Mouse (Mus musculus) heart, adult 18-20 months (tissue): ENCODE data around the gene Gpx6. TPM values are rescaled to one million over a fixed set of nuclear protein-coding genes. Genes with fewer than 3 reads are reported as not detected.
A peak's percentile ranks its signal among the peaks of the same experiment; 100 is the strongest.

Experiments used
- DNase-seq, 2 experiments: peaks; one replicate each; pipeline ENCODE4 v3.0.0; 2021 to 2022; ENCODE audit warnings: mixed read lengths in 1 of 2
- long read RNA-seq, 2 experiments: library from polyadenylated mRNA; stranded (forward); transcript quantifications; one replicate each; pipeline ENCODE4 v2.0.0; 2021
- total RNA-seq, 2 experiments: library from RNA; stranded (reverse); gene quantifications; 2 replicates each; pipeline ENCODE4 v1.2.3; 2021

Gpx6 gene
- not detected for total RNA-seq
- long read RNA-seq, experiment 1, result 0 reads
- long read RNA-seq, experiment 2, result 0 reads

DNA sequence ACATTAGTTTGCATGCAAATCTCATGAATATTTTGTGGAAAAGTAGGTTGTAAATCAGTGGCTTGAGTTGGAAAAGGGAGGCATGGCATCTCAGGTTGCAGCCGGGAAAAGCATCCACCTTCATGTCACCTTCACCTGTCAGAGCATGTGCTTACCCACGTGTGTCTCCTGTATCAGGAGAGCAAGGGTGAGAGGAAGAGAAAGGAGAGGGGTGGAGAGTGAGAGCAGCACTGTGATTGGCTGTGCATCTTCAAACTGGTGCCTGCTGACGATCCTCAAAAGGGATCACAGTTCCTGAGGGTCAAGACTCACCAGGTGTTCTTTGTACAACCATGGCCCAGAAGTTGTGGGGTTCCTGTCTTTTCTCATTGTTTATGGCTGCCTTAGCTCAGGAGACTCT, at the start of gene Gpx6:
TSS of gene Gpx6 (plus strand) at position 200 of the 400 bp plus-strand sequence.
- no peak for DNase-seq

DNA sequence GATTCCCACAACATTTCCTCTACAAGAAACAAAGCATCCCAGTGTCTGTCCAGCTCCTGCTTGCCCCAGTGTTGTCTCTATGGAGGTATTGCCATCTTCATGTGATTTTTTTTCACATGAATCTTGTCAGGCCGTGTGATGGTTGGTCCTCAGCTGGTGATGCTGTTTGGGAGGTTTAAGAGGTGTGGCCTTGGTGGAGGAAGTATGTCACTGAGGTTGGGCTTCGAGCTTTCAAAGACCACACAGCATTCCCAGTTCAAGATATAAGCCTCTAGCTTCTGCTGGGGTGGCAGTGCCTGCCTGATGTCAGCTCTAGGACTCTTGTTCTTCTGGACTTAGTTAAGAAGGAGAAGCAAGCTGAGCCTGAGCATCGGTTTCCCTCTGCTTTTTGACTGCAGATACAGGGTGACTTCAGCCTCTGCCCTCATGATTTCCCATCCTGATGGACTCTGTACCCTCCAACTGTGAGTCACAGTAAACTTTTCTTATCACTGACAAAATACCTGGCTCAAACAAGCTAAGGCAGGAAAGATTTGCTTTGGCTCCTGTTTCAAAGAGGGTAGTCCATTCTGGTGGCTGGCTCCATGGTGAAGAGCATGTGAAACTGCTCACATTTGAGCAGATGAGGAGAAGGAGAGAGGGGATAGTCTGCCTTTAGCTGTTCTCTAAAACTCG, 49.0 kb upstream of the Gpx6 start:
- DNase-seq, result no peak

DNA sequence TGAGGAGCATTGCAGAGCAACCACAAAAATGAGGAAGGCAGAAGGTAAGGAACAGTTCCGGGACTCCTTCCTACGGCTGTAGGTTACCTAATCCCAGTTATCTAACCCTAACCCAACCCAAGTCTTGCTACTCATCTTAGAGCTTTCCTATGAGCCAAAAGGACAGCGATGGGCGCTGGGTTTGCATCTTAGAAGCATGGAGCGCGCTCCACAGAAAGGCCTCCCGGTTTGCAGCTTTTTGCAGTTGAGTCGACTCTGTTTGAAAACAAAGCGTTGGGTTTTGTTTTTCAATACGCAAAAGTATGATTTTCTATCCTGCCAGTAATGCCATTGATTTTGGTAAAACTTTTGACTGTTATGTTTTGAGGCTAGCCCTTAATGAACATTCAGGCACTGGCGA, 48.0 kb upstream of the Gpx6 start:
- no peak for DNase-seq

DNA sequence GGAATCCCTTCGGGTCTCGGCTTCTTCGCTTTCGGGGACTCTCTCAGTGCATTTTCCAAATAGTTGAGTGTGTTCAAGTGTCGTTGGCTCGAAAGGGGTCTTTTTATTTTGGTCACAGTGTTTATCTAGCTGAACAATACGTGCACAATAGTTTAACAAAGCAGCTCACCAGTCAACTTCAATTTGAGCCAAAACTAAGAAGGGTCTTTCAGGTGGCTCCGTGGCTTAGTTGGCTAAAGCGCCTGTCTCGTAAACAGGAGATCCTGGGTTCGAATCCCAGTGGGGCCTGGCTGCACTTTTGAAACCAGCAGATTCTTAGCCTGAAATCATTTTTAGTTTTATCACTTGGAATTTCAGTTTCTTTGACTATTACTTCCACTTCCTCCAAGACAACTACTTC, 47.6 kb upstream of the Gpx6 start:
- peak in 1 of 2 experiments; percentile 35 for DNase-seq

DNA sequence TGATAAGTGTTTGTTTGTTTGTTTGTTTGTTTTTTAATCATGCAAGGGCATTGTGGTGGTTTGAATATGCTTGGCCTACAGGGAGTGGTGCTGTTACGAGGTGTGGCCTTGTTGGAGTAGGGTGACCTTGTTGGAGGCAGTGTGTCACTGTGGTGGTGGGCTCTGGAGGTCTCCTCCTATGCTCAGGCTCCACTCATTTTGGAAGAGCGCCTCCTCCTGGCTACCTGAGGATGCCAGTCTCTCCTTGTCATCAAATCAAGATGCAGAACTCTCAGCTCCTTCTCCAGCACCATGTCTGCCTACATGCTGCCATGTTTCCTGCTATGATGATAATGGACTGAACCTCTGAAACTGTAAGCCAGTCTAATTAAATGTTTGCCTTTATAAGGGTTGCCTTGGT, 46.2 kb upstream of the Gpx6 start:
- DNase-seq, result no peak

DNA sequence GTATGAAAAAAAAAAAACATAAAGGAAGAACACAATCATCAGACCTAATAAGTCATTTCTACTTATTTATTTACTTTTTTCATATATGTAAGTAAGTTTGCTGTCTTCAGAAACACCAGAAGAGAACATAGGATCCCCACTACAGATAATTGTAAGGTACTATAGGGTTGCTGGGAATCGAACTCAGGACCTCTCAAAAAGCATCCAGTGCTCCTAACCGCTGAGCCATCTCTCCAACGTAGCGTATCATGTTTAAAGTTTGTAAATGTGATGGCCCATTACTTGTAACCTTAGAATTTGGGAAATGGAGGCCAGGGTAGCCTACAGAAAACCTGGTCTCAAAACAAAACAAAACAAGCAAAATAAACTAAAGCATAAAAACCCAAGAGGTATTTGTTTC, 44.4 kb upstream of the Gpx6 start:
- DNase-seq, result no peak

DNA sequence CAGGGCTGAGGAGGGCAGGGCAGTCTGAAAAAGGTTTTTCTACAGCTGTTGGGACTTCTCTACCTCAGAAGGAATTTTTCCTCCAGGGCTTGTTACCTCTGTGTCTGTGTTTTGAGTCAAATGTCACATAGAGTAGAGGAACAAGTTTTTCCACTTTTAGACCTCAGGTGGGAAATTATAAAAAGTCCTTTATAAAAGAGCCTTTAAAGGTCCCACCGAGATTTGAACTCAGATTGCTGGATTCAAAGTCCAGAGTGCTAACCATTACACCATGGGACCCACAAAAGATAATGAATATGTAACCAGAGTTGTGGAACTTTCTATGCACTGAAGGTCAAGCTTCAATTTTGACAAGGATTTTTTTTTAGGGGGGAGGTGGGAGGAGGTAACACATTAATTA, 43.7 kb upstream of the Gpx6 start:
- DNase-seq, result no peak

DNA sequence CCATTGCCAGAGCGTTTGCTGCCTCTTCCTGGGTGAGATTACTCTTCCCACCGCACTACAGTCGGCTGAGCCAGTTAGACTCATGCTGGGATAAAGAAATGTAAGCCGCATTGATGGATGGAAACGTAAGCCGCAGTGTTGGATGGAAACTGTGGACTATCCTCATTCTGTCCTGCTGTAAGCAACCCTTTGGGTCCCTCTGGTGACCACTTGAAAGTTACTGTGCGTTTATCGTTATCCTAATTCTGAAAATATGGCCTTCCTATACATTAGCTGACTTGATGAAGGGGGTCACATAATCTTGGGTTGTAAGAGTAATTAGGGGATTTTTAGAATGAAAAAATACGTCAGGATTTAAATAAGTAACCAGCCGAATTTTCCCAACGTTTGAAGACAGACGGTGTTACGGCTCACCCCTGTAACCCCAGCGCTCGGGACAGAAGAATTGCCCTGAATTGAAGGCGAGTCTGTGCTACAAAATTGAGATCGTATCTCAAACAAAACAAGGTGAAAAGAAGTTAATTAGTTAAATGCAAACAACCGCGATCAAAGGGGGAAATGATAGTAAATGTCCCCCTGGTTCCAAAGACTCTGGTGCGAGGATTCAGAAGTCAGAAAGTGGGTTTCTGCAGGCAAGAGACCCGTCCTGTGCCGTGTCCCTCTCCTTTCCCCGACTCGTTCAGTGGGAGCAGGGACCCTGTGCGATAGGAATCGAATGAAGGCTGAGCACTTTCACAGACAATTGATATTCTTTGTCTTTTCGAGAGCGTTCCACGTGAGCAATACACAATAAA, 36.7 kb upstream of the Gpx6 start:
- peak in 1 of 2 experiments; percentile 41 for DNase-seq

DNA sequence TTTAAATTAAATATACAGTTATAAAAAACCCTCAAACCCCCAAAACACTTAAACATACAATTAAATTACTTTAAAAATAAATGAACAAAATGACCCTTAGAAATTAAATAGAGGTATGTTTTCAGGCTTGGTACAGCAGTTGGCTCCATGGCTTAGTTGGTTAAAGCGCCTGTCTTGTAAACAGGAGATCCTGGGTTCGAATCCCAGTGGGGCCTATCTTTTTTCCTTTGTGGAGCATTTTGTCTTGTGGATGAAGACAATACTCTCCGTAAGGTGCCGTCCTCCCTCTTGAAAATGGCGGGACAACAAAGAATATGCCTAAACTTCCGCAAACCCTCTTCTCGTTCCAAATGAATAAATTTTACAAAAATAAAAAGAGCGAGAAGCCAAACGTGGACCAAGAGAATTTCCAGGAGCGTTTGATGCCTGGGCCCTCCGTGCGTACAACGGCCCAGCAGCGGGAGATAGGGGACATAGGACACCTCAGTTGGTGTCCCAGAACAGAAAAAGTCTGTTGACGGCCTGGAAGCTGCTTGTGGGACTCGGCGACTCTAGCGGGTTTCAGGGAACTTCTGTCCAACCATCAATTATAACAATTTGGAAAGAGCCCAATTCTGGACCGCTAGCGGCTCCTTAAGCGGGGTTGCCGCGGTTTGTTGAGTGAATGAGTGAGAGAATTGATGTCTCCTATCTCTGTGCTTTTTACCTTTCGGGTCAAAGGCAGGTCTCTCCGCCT, 35.9 kb upstream of the Gpx6 start:
- DNase-seq, result peak; percentile 84 to 90

DNA sequence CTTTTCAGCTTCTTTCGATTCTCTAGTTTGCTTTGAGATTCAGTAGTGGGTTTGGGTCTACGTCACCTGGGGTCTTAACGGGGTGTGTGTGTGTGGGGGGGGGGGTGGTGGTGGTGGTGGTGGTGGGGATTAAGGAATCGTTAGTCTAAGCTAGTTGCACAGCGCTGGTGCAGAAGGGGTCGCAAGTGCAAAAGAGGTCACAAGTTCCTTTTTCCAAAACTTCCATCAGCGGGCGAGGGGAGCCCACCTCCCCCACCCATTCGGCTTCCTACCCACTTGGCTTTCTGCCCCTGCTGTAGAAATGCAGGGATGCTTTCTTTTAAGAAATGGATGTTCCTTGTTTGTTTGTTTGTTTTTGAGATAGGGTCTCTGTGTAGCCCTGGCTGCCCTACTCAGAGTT, 35.4 kb upstream of the Gpx6 start:
- no peak for DNase-seq

DNA sequence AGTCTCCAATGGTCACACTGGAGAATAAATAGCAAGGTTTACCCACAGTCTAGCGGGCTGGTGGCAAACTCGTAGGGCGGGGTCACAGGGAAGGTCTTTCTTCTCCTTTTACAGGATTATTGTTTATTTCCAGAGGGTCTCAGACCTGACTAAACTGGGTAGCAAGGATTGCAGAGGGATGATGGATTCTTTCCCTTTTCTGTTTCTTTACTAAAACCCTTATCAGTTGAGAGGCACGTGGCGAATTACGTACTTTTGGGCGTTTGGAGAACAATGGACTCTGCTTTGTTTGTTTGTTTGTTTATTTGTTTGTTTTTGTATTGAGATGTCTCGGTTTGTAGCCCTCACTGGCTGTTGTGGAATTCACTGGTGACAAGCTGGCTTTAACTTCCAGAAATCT, 32.8 kb upstream of the Gpx6 start:
- DNase-seq, result no peak

DNA sequence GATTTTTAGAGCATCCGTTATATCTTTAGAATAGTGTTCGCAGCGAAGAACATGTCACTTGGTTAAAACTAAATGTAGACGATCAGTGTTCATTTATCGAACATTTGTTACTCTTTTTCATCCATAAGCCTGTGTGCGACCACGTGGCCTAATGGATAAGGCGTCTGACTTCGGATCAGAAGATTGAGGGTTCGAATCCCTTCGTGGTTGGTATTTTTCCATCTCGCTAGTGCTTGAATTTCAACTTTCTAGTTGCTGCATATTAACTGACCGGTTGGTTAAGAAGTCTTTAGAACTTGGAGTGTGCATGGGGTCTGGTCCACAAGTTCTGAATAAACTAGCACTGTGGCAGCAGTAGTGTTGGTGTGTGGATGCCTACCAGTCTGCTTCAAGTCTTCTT, 32.4 kb upstream of the Gpx6 start:
- DNase-seq, result peak; percentile 89 to 96

DNA sequence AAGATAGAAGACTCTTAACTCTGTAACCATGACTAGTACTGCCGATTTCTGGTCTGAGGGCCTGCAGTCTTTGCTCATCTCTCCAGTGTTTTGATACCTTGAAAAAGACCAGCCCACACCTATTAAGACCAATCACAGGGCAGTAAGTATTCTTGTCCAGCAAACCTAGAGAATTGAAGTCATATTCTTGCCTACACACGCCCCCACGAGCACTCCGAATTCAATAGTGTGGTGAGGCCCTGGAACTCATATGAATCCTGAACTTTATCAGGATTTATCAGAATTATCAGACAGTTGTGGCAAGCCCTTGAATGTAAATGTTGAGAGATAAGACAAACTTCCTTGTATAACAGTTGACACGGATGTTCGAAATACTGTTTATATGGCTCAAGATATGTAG, 19.3 kb upstream of the Gpx6 start, which contains the start of gene Gpx5:
TSS of gene Gpx5 (minus strand) at position 101 of the 400 bp plus-strand sequence.
- no peak for DNase-seq

DNA sequence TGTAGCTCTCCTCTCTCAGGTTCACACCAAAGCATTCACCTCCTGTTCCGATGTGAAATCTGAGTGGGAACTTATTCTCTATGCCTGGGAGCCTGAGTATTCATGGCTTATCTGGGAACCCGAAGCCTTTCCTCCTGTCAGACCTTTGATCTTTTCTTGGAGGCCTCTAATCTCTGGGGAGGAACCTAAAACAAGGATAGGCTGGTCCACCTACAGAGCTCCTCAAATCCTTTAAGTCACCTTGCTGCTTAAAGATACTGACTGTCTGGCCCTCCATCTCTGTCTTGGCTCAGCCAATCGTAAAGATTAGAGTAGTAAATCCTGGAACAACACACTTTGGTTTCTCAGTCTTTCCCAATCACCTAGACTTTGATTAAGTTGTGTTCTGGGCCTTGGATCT, 13.4 kb upstream of the Gpx6 start:
- DNase-seq, result no peak

DNA sequence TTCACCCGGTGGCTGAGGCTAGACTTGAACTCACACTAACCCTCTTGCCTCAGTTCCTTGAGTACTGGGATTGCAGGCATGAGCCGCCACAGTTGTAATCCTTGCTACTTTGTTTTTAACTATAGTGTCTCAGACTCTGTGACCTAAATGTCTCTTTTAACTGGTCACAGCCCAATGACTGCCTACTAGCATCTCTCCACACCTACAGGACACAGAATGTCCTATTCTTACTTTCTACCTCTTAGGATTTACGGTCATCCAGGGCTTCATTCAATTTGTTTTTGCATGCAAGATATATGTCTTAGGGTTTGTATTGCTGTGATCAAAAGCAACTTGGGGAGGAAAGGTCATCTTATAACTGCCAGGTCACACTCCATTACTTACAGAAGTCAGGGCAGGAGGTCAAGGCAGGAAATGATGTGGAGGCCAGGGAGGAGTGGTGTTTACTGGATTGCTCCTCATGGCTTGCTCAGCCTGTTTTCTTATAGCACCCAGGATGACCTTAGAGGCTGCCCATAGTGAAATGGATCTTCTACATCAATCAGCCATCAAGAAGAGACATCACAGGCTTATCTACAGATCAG, 7.3 kb upstream of the Gpx6 start:
- no peak for DNase-seq

DNA sequence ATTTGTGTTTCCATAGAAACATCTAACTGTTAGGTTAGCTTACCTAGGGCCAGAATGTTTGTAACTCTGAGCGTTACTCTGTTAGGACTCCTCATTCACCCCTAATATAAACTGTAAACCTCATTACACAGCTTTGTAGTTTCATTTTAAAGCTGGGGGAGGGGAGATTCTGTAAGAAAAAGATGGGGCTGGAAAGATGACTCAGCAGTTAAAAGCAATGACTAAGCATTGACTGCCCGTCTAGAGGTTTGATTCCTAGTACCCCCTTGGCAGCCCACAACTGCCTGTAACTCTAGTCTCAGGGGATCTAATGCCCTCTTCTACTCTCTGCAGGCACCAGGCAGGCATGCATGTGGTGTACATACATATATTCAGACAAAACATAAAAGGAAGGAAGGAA, 2.1 kb upstream of the Gpx6 start:
- no peak for DNase-seq

DNA sequence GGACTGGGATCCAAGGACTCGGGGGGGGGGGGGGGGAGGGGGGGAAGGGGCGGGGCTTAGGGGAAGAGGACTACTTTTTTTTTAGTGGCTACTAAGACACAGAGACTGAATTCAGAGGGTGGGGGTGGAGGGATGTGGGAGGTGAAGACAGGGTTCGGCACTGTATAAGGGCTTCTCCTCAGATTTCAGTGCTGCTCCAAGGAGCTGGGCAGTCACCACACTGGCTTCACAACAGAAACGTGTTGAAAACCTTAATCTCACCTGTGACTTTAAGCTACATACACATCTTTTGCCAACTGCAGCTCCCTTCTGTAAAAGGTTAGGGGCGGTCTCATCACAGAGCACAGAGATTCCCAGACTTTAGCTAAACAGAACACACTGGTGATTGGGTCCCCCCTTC, 929 bp downstream of the Gpx6 start:
- DNase-seq, result no peak

DNA sequence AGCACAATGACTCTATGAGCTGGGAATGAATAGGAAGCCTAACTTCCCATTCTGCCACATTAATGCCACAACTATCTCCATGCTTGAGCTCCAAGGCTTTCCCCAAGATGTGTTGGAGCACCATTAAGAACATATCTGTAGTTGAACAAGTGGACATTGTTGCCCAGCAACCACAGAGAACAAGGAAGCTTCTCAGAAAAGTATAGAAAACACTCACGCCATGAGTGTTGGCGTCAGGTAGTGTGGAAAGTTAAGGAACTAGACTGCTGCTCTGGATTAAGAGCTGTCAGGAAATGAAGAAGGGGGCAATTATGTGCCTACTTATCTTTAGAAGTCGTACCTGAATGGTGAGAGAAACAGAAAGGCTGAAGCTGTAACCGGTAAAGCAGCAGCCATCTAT, 2.0 kb downstream of the Gpx6 start:
- no peak for DNase-seq

DNA sequence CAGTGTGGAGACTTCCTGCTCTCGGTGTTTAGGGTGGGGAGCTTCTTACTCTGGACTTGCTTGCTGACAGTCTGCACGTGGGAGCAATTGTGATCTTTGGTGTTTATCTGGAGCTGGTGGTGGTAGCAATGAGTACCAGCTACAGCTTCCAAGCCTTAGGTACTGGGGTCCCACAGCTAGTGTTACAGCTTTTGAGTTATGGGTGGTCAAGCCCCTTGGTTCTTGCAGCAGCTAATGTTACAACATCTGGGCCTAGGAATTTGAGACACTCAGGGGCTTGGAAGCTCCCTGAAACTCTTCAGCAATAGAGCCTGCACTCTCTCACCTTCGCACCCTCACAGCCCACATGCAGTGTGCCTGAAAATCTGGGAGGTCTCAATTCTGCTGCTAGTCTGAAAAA, 8.3 kb downstream of the Gpx6 start:
- DNase-seq, result no peak

DNA sequence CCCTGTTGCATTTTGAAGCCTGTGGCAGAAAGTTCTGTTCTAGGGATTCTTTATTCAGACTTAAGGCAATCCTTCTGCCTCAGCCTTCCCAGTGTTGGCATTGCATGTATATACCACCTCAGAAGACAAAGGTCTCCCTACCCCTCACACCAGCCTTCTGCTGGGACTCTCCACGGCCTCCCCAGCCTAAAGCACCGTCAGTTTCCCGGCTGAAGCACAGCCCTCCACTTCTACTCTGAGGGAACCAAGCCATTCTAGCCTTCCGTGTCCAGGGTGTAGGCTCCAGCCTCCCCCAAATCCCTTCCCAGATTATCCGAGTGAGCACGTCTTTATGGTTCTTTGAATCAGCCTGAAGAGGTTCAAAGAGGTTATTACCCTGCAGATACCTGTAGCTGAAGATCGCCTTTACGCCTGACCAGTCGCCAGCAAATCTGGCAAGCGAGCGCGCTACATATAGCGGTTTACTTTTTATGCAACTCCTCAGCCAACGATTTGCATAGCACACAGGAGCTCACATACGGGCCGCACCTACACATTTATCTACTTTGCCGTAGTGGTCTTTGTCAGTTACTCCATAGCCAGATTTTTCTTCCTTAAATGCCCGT, 10.1 kb downstream of the Gpx6 start:
- DNase-seq, result no peak

DNA sequence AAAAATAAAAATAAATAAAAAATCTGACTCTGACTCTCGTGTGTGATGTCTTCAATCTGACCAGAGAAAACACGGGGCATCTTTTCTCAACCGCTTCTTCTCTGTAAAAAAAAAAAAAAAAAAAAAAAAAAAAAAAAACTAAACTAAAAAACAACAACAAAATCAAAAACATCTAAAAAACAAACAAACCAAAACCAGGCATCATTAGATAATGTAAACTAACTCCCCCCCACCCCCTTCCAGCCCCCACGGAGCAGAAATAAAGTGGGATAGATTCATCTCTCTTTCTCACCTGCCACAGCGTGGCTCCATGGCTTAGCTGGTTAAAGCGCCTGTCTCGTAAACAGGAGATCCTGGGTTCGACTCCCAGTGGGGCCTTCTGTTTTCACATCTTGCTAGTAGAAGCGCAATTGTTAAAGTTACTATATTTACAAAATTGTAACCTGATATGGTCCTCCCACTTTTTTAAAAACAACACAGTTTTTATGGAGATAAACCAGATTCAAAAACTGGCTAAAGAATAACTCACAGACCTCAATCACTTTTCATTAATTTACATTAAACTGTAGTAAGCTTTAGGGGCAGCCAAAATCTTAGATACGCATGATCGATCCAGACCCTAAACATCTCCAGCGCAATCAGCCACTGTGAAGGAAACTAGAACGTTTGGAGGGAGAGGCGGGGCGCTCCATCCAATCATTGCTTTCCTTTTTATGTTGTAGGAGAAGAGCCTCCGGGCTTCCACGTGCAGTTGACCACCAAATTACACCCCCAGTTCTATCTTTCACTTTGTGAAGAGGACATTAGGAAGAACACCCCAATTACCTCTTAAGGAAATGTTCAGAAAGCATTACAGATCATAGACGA, 10.8 kb downstream of the Gpx6 start:
- peak in 1 of 2 experiments; percentile 23 for DNase-seq
